Mouse (Mus musculus): ENCODE data around the gene Prss23.

Gene Prss23

GRCm38 (mm10) chr7:89508672-89509071 is 18.3 kb downstream of the Prss23 start:
- DNase-seq (ENCODE audit: low read depth): no peak

GRCm38 (mm10) chr7:89499516-89500307 is 27.3 kb downstream of the Prss23 start:
- peak; percentile 19 for DNase-seq (ENCODE audit: low read depth)

GRCm38 (mm10) chr7:89483769-89484568 is 43.0 kb downstream of the Prss23 start:
- no peak for DNase-seq (ENCODE audit: low read depth)

GRCm38 (mm10) chr7:89481723-89482122 is 45.3 kb downstream of the Prss23 start:
- no peak for DNase-seq (ENCODE audit: low read depth)

GRCm38 (mm10) chr7:89478490-89478889 is 48.5 kb downstream of the Prss23 start:
- no peak for DNase-seq (ENCODE audit: low read depth)

- DNase-seq (ENCODE audit: low read depth): peak; percentile 39
Observed at GRCm38 (mm10) chr7:89477294-89477999, 49.5 kb downstream of the Prss23 start.

- peak; percentile 13 for DNase-seq (ENCODE audit: low read depth)
Observed at GRCm38 (mm10) chr7:89473442-89473841, 53.5 kb downstream of the Prss23 start.

- DNase-seq (ENCODE audit: low read depth): no peak
Observed at GRCm38 (mm10) chr7:89463775-89464592, 63.0 kb downstream of the Prss23 start.

GRCm38 (mm10) chr7:89463246-89463645 is 63.7 kb downstream of the Prss23 start:
- no peak for DNase-seq (ENCODE audit: low read depth)

GRCm38 (mm10) chr7:89462646-89463207 is 64.3 kb downstream of the Prss23 start:
- DNase-seq (ENCODE audit: low read depth): no peak

- DNase-seq (ENCODE audit: low read depth): no peak
Observed at GRCm38 (mm10) chr7:89461351-89461750, 65.6 kb downstream of the Prss23 start.

- no peak for DNase-seq (ENCODE audit: low read depth)
Observed at GRCm38 (mm10) chr7:89460911-89461310, 66.1 kb downstream of the Prss23 start.

GRCm38 (mm10) chr7:89459691-89460090 is 67.3 kb downstream of the Prss23 start:
- no peak for DNase-seq (ENCODE audit: low read depth)

Data from c-Kit-positive CD71-negative TER-119-negative erythroid progenitor cells, embryonic 14.5 days (primary cell).